ENCODE assay signal across 11 mouse cellular contexts in the genomic region with DNA sequence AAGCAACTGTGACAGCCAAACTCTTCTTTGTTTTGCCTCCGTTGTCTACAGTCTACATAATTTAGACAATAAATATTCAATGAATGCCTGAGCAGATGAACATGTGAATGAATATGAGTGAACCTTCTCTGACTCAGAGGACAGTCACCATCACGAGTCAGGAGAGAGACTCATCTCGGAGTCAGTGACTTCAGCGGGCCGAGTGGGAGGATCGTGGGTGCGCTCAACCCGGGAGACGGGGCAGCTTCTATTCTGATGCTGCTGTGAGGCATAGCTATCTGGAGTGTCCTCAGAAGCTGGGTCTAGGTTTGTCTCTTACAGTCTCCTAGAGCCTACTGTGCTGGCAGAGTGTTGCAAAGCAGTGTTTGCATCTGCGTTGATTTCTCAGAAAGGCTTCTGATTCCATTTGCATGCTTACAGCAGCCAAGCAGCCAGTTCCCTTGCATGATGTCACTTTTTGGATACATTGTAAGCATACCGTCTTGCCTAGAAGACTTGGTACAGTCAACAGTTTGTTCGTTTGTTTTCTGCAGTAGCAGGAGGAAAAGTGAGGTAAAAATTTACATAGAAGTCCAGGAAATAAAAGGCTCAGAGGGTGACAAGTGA. TPM values are rescaled to one million over a fixed set of nuclear protein-coding genes. Genes with fewer than 3 reads are reported as not detected.
DNase-seq lines count a peak whose midpoint lies in the region; ATAC-seq and TF ChIP-seq lines count a peak whose summit lies in the region.
"Had no signal": no experiment of that assay in that cellular context is flagged by ENCODE, and none has a peak within 500 bp of the region (broad histone marks: within the 10 kb centered on the region; RNA-seq: fewer than 3 reads in every experiment).

No protein-coding gene starts in this region.

- no peaks in the 10 kb centered on the region for H3K27me3 ChIP-seq in forebrain, postnatal 0 days (ENCODE audit: insufficient read depth, low read length)

- no peaks in the 10 kb centered on the region for H3K4me1 ChIP-seq in forebrain, postnatal 0 days (ENCODE audit: insufficient read depth)
- H3K4me1 ChIP-seq: midbrain, embryonic 10.5 days had no signal

- H3K27ac ChIP-seq in gastrocnemius, adult 2 months: no peak overlapping the region
- 0 out of 2 replicates have a peak overlapping the region, but pooled peaks have one; percentile 45 for H3K27ac ChIP-seq in forebrain, postnatal 0 days (ENCODE audit: low read depth, low read length)
- H3K27ac ChIP-seq: midbrain, embryonic 10.5 days had no signal

- ATAC-seq in forebrain, postnatal 0 days: peak; percentile 90
- no peak for ATAC-seq in monocyte, adult 5-6 weeks (replicated peaks; ENCODE audit: insufficient number of reproducible peaks, low FRiP score, low TSS enrichment, poor library complexity, severe bottlenecking)
- no peak for ATAC-seq in granulocyte monocyte progenitor cell, adult 5-6 weeks (replicated peaks; ENCODE audit: poor library complexity, severe bottlenecking)

- intact Hi-C loops in gastrocnemius, adult 2 months (cut with DNase I): no loop called here
- intact Hi-C loops in gastrocnemius, postnatal 36 days (cut with DNase I): no loop called here

- no peak overlapping the region for H3K4me2 ChIP-seq in forebrain, postnatal 0 days (ENCODE audit: low read depth)

- no peaks in the 10 kb centered on the region for H3K36me3 ChIP-seq in forebrain, postnatal 0 days (ENCODE audit: insufficient read depth)
- H3K36me3 ChIP-seq: midbrain, embryonic 10.5 days had no signal

- H3K9ac ChIP-seq in forebrain, postnatal 0 days: no peak overlapping the region

- 78% methylated on average over 12 of the region's 12 CpGs for WGBS in forebrain, postnatal 0 days

- TF ChIP-seq CTCF in gastrocnemius, adult 2 months (IDR thresholded peaks at IDR 0.05): no peak
- no peak for TF ChIP-seq CTCF in forebrain, postnatal 0 days (IDR thresholded peaks at IDR 0.05; ENCODE audit: low read depth)

- H3K4me3 ChIP-seq in gastrocnemius, adult 2 months: peak overlapping the region; percentile 42
- no peak overlapping the region for H3K4me3 ChIP-seq in forebrain, postnatal 0 days (ENCODE audit: low read depth, low read length)
- H3K4me3 ChIP-seq: midbrain, embryonic 10.5 days had no signal

- peak; percentile 29 for DNase-seq in gastrocnemius, adult 2 months
- no peak for DNase-seq in gastrocnemius, postnatal 36 days
- peak; percentile 56 for DNase-seq in forebrain, postnatal 0 days
- peak; percentile 85 for DNase-seq in left cerebral cortex, adult 18-20 months (ENCODE audit: low spot score in 2 of 2)
- DNase-seq in skeletal muscle tissue, adult 2 months (ENCODE audit: low read depth, low spot score): peak; percentile 0
- no peak for DNase-seq in spleen, postnatal 10 days (ENCODE audit: low spot score in 2 of 2)
- DNase-seq: cerebellum, postnatal 10 days; kidney, postnatal 25 days had no signal

- H3K9me3 ChIP-seq in forebrain, postnatal 0 days (ENCODE audit: low read length): no peaks in the 10 kb centered on the region
- H3K9me3 ChIP-seq: midbrain, embryonic 10.5 days had no signal

RNA-seq across cellular contexts. Expression of gene Dip2c, which starts 36.6 kb away (rescaled TPM):
- total RNA-seq in gastrocnemius, adult 2 months (2021): 10 to 100 TPM; 10.6 to 15.5 TPM
- total RNA-seq in gastrocnemius, postnatal 36 days (2021): 10 to 100 TPM in 1 of 2 experiments, 1 to 10 TPM in 1; 9.9 to 11.4 TPM
- 59.5 and 67.4 TPM in 2 replicates for total RNA-seq in forebrain, postnatal 0 days (2014; rRNA removed)
- polyA plus RNA-seq in forebrain, postnatal 0 days (2015; fragmentation: Nextera tagmentation; extraction: Ambion mirVana): 6.3 and 8.8 TPM in 2 replicates
- total RNA-seq in left cerebral cortex, adult 18-20 months (2021): 10 to 100 TPM; 65.5 to 68.1 TPM
- 0.49 to 2.2 TPM (median 1.3 TPM) in 3 replicates for total RNA-seq in monocyte, adult 5-6 weeks (2017)
- total RNA-seq in granulocyte monocyte progenitor cell, adult 5-6 weeks (2014; fragmentation: Nextera tagmentation): 1.5 and 2.7 TPM in 2 replicates
- total RNA-seq in granulocyte monocyte progenitor cell, adult 5-6 weeks (2017): 2.0 and 2.8 TPM in 2 replicates

Comparison
In these comparisons a context has a peak if more than half of its experiments do, and no peak if none do; other contexts are left out.
1. DNase-seq: peak in gastrocnemius, adult 2 months (single experiment), forebrain, postnatal 0 days (single experiment), left cerebral cortex, adult 18-20 months (2 of 2) and skeletal muscle tissue, adult 2 months (single experiment); none in gastrocnemius, postnatal 36 days (0 of 2) and spleen, postnatal 10 days (0 of 2).